Mouse (Mus musculus): ENCODE results near the gene Ppp1cc. TPM values are rescaled to one million over a fixed set of nuclear protein-coding genes. Genes with fewer than 3 reads are reported as not detected.
"Not testable (repeated sequence)": the region's sequence is repeated elsewhere in the genome, so short reads cannot be mapped to it uniquely, and the experiment has no call there.

The Ppp1cc gene
- total RNA-seq, 2 experiments from 2014 or later = 111 to 125 TPM

- no peak for DNase-seq
These were observed 21.3 kb upstream of the Ppp1cc start for GRCm38 (mm10) chr5:122136508-122137408.

GRCm38 (mm10) chr5:122138856-122139255, 19.2 kb upstream of the Ppp1cc start:
- DNase-seq = no peak

- DNase-seq = not testable (repeated sequence)
These were observed 18.3 kb upstream of the Ppp1cc start for GRCm38 (mm10) chr5:122139771-122140170.

GRCm38 (mm10) chr5:122140723-122141122, 17.4 kb upstream of the Ppp1cc start, which contains the start of gene Ccdc63:
Gene Ccdc63, minus strand, starts transcription at chr5:122140823.
- no peak for DNase-seq

GRCm38 (mm10) chr5:122142230-122142992, 15.7 kb upstream of the Ppp1cc start:
- DNase-seq = no peak

- peak; percentile 47 for DNase-seq
These were observed 14.5 kb upstream of the Ppp1cc start for GRCm38 (mm10) chr5:122143543-122143942.

- no peak for DNase-seq
These were observed 13.3 kb upstream of the Ppp1cc start for GRCm38 (mm10) chr5:122144825-122145224.

DNA sequence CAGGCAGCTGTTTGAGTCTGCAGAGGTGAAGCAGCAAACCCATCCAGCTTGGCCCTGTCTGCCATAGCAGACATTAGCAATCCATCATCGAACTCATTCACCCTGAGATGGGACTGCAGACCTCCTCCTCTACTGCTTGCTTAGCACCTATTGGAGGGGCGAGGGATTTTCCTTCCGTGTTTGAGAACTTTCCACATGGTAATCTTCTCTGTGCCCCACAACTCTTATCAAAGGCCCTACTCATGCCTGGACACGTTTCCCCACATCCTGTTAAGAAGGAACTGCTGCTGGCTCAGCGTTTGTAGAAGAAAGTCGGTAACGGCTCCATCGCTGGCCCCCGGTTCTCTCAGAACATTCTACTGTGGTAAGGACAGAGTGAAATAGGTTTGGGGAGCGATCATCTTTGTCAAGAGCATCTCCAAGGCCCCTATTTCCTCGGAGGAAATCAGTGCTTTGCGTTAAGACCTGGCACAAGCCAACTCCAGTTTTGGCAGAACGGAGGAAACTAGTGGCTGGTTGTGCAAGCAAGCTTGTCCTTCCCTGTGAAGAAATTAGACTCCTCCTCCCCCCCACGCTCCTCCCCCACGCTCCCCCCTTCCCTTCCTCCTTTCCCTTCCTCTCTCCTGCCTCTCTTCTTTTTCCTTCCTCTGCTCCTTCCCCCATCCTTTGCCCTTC, 12.6 kb upstream of the Ppp1cc start:
- DNase-seq = peak; percentile 51

- DNase-seq = peak; percentile 76
These were observed 12.0 kb upstream of the Ppp1cc start for GRCm38 (mm10) chr5:122146056-122146580.

- no peak for DNase-seq
These were observed 11.5 kb upstream of the Ppp1cc start for GRCm38 (mm10) chr5:122146609-122147008.

DNA sequence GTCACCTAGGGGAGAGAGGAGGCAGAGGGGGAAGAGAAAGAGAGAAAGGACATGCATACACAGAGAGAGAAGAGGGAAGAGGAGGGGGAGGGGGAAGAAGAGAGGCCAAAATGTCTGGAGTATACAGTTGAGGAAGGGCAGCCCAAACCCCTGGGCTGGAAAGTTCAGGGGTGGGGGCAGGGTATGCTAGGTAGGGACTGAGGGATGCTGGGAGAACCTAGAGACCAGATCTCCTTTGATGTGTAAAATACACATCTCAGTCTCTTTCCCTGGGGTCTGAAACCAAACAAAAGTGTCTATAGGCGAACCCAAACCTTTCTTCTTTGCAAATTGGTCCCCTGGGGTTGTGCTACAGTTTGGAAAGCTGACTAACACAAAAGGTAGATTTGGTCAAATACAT, 10.0 kb upstream of the Ppp1cc start:
- DNase-seq = no peak

GRCm38 (mm10) chr5:122149259-122149658, 8.8 kb upstream of the Ppp1cc start:
- no peak for DNase-seq

DNA sequence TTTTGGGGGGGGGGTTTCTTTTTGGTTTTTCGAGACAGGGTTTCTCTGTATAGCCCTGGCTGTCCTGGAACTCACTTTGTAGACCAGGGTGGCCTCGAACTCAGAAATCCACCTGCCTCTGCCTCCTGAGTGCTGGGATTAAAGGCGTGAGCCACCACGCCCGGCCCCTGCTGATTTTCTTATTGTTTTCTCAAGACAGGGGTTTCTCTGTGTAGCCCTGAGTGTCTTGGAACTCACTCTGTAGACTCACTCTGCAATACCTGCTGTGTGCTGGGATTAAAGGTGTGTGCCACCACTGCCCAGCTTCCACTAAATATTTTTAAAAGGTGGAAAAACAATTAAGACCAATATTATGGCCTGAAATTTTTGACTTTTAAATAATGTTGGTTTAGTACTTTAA, 5.6 kb upstream of the Ppp1cc start:
- DNase-seq = not testable (repeated sequence)

DNA sequence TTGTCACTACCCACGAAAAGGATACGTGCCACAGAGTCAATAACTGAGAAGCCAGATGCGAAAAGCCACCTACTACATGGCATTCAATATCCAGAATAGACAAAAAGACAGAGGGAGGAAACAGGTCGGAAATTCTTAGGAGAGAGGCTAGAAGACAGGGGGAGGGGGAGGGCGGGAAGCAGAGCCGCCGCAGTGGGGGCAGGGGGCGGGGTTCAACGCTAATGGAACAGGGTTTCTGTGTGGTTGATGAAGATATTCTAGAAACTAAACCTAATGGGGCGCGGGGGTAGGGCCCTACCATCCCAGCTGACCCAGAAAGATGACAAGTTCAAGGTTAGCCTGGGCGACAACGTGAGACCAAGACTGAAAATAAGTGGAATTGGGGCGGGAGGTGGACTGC, 4.1 kb upstream of the Ppp1cc start:
- no peak for DNase-seq

GRCm38 (mm10) chr5:122154782-122155181, 3.3 kb upstream of the Ppp1cc start:
- DNase-seq = no peak

GRCm38 (mm10) chr5:122155613-122156012, 2.5 kb upstream of the Ppp1cc start:
- DNase-seq = no peak

DNA sequence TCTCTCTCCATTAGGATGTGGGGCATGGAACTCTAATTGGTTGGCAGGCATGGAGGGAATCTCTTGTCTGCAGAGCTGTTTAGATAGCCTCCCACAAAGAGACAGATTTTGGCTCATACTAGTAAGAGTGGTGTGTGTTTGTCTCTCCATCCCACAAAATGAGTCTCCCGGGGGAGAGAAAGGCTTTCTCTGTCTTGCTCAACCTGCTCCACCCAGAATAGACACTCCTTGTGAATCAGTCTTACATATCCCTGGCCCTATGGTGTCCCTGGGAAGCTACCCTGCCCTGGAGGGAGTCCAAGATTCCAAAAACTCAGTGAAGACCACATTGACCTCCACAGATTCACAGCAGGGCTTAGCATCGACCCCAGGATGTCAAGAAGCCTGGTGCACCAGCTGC, 1.6 kb upstream of the Ppp1cc start:
- DNase-seq = no peak

GRCm38 (mm10) chr5:122158557-122159515, 758 bp downstream of the Ppp1cc start:
- no peak for DNase-seq

DNA sequence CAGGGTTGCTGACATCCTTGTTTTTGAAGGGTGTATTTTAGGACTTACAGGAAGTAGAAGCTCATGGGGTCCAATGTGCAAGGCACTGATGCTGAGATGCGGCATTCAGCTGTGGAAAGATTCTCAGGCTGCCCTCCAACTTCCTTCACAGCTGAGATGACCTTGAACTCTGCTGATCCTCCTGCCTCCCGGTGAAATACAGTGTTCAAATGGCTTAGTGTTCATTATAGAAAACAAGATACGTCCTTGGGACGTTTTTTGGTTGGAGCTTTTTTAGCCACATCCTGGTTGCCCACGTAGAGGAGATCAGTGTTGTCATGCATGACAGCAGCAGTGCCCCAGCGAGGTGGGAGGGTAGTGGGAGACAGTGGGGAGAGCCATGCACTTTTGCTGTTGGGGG, 5.1 kb downstream of the Ppp1cc start:
- no peak for DNase-seq

DNA sequence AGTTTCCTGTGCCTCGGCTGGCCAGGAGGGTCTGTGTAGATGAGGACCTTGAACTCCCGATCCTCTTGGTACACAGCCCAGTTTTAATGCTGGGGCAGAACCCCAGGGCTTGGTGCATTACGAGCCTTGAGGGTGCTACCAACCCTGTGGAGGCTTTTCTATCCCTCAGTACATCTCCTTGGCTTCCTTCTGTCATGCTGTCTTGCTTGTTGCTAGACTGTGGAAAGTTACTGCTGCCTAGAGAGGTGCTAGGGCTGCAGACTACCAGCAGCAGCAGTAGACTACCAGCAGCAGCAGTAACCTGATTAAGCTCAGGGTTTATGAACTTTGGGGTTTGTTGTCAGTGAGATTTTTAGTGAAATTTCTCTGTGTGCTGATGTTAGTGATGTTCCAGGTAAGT, 5.9 kb downstream of the Ppp1cc start:
- DNase-seq = no peak
